Mouse (Mus musculus) G1E (cell line): ENCODE measurements around the gene Rapgef6.

ENCODE experiments used
- CTCF ChIP-seq: IDR thresholded peaks from 2 replicates; pipeline ENCODE4 v1.5.1; 2012; ENCODE audit warnings: low read depth, low read length, inconsistent platforms, mixed read lengths
- GATA1 ChIP-seq: IDR thresholded peaks from 2 replicates; pipeline ENCODE4 v1.6.1; 2012; ENCODE audit warnings: borderline replicate concordance, low read length, inconsistent platforms, mixed read lengths
- GATA2 ChIP-seq: IDR thresholded peaks from 2 replicates; pipeline ENCODE4 v1.6.1; 2012; ENCODE audit warnings: low read depth, low read length, inconsistent platforms, borderline replicate concordance
- TAL1 ChIP-seq: conservative IDR thresholded peaks from 2 replicates; pipeline ENCODE4 v1.6.1; 2012; ENCODE audit warnings: low read depth, low read length, inconsistent platforms, mixed read lengths

GRCm38 (mm10) chr11:54601121-54601520 lies 78.5 kb downstream of the Rapgef6 start:
- TF ChIP-seq CTCF (no peak), GATA1 (no peak), GATA2 (no peak), TAL1 (no peak)
